Mouse (Mus musculus): Measurements from ENCODE around the gene Glra1. TPM values are rescaled to one million over a fixed set of nuclear protein-coding genes. Genes with fewer than 3 reads are reported as not detected.

The Glra1 gene
- polyA plus RNA-seq, 1 experiment from 2014 or later, result 3.9 TPM

GRCm38 (mm10) chr11:55468012-55468411 is 140.0 kb downstream of the Glra1 start:
- Histone ChIP-seq H3K4me3 (peak overlapping the region; percentile 99; the same call in 1 of the 2 replicates), H3K4me1 (peaks cover 18% of the 10 kb centered on the region), H3K9ac (peak overlapping the region; percentile 82), H3K27ac (peak overlapping the region; percentile 92), H3K36me3 (no peaks in the 10 kb centered on the region; the same call in 1 of the 2 replicates), H3K27me3 (no peaks in the 10 kb centered on the region), H3K4me2 (replicated peaks) (peak overlapping the region; percentile 71), H3K9me3 (replicated peaks) (no peaks in the 10 kb centered on the region)
- ATAC-seq (ENCODE audit: low FRiP score), result no peak
- WGBS, result 73% methylated on average over 10 of the region's 10 CpGs

GRCm38 (mm10) chr11:55465177-55465576 is 142.8 kb downstream of the Glra1 start:
- Histone ChIP-seq H3K9ac (no peak overlapping the region), H3K27me3 (no peaks in the 10 kb centered on the region), H3K4me1 (peaks cover 14% of the 10 kb centered on the region), H3K27ac (no peak overlapping the region), H3K4me2 (replicated peaks) (no peak overlapping the region), H3K36me3 (no peaks in the 10 kb centered on the region), H3K4me3 (no peak overlapping the region), H3K9me3 (replicated peaks) (no peaks in the 10 kb centered on the region)
- WGBS, result 79% methylated on average over 3 of the region's 3 CpGs
- ATAC-seq (ENCODE audit: low FRiP score), result no peak

GRCm38 (mm10) chr11:55464707-55465106 is 143.3 kb downstream of the Glra1 start:
- WGBS, result 85% methylated on average over 10 of the region's 10 CpGs
- Histone ChIP-seq H3K27ac (no peak overlapping the region), H3K27me3 (no peaks in the 10 kb centered on the region), H3K9me3 (replicated peaks) (no peaks in the 10 kb centered on the region), H3K9ac (no peak overlapping the region), H3K4me1 (peaks cover 19% of the 10 kb centered on the region), H3K4me3 (no peak overlapping the region), H3K36me3 (no peaks in the 10 kb centered on the region), H3K4me2 (replicated peaks) (no peak overlapping the region)
- ATAC-seq (ENCODE audit: low FRiP score), result no peak

Small RNAs within 50 kb of the gene (microRNA-seq; reads per million reads assigned to microRNA genes)
- not detected for gene Mir7652

Other genes starting within 250 kb of the Glra1 start
- gene Sparc, start 185.0 kb downstream of the Glra1 start, polyA plus RNA-seq (2016; fragmentation: Nextera tagmentation; extraction: Ambion mirVana), result 743 and 783 TPM in 2 replicates
- 236 and 284 TPM in 2 replicates for gene Atox1, start 147.0 kb downstream of the Glra1 start, polyA plus RNA-seq (2016; fragmentation: Nextera tagmentation; extraction: Ambion mirVana)
- 184 and 189 TPM in 2 replicates for gene G3bp1, start 138.5 kb downstream of the Glra1 start, polyA plus RNA-seq (2016; fragmentation: Nextera tagmentation; extraction: Ambion mirVana)